Mouse (Mus musculus): ENCODE measurements around the gene Ldlrad3. TPM values are rescaled to one million over a fixed set of nuclear protein-coding genes. Genes with fewer than 3 reads are reported as not detected.

Ldlrad3 gene
- polyA plus RNA-seq, 1 experiment = 35.9 TPM

DNA sequence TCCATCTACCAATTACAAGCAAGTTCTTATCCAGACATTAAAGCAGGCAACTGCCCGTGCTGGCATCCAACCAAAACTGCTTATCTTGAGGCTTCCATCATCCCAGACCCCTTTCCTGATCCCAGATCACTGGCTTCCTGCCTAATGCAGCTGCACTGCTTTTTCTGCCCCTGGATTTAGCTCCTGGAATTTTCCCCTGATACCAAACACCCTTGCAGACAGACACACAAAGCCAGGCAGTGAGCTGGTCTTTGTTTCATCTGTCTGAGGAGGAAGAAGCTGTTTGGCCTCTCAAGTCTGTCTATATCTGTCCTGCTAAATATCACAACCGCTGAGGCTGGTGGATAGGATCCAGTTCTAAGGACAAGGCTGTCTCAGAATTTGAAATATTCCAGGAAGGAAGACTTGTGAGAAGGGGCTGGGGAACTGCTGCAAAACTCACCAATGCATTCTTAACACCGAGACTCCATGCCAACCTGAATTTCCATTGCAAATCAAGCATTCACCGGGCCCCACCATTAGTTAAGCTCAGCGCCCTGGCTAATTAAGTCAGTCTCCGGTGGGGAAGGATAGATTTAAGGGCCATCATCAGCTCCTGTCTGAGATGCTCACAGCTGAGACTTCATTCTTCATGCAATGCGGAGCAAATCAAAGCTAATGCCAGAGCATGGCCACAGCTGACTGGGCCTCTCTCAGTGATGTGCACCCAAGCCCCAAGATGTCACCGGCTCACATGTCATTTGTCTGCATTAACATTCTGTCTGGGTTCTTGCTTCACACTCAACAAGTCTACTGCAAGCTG is 183.0 kb downstream of the Ldlrad3 start:
- peaks cover 38% of the 10 kb centered on the region for H3K4me1 ChIP-seq (ENCODE audit: control insufficient read depth, insufficient read depth, low read length)
- TF ChIP-seq POLR2A (IDR thresholded peaks at IDR 0.05; ENCODE audit: borderline replicate concordance, low read depth, low read length) (no peak), CTCF (IDR thresholded peaks at IDR 0.05; ENCODE audit: low read depth, low read length) (no peak)
- no peak overlapping the region for H3K27ac ChIP-seq (ENCODE audit: insufficient read depth, low read depth, low read length)
- H3K4me3 ChIP-seq (ENCODE audit: insufficient read depth, low read length) = no peak overlapping the region

DNA sequence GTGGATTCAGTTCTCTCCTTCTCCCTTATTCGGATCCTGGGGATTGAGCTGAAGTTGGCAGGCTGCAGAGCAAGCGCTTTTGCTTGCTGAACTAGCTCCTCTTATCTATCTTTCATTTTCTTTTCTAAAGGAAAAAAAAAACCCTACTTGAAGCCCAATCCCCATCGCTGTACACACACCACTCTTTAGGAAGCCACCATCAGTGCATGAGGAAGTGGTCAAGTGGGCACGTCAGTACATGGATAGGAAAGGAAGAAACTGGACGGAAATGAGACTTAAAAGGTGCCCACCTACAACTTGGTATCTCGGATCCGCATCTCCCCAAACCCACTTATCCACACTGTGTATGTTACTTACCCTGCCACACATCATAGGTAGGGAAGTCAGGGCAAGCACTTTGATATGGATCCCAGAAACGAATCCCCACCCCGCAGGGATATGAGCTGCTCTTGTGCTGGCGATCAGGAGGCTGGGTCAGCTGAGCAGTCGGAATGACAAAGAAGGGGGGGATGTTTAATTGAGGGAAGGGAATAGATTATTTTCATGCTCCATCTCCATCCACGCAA is 183.7 kb downstream of the Ldlrad3 start:
- Histone ChIP-seq H3K27ac (ENCODE audit: insufficient read depth, low read depth, low read length) (no peak overlapping the region), H3K4me1 (ENCODE audit: control insufficient read depth, insufficient read depth, low read length) (peaks cover 34% of the 10 kb centered on the region), H3K4me3 (ENCODE audit: insufficient read depth, low read length) (no peak overlapping the region)
- no peak for TF ChIP-seq POLR2A (IDR thresholded peaks at IDR 0.05; ENCODE audit: borderline replicate concordance, low read depth, low read length)
- TF ChIP-seq CTCF (IDR thresholded peaks at IDR 0.05; ENCODE audit: low read depth, low read length) = no peak

DNA sequence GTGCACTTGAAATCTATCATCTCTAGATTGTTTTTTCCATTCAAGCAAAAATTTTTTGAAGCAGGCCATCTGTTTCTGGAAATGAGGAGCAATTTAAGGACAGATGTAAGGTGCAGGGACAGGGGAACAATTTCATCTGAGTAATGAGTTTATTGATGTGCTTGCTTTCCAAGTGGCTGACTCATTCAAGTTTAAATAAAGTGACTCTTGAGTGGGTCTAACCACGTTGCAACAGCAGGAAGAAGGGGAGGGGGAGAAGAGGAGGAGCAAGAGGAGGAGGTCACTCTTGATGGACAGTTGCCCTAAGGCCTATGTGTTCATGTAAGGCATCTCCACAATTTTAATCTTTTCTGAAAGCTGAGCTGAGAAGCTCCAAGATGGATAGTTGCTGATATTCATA is 184.5 kb downstream of the Ldlrad3 start:
- H3K27ac ChIP-seq (ENCODE audit: insufficient read depth, low read depth, low read length) = no peak overlapping the region
- TF ChIP-seq POLR2A (IDR thresholded peaks at IDR 0.05; ENCODE audit: borderline replicate concordance, low read depth, low read length) = no peak
- no peak for TF ChIP-seq CTCF (IDR thresholded peaks at IDR 0.05; ENCODE audit: low read depth, low read length)
- peaks cover 30% of the 10 kb centered on the region for H3K4me1 ChIP-seq (ENCODE audit: control insufficient read depth, insufficient read depth, low read length)
- no peak overlapping the region for H3K4me3 ChIP-seq (ENCODE audit: insufficient read depth, low read length)

DNA sequence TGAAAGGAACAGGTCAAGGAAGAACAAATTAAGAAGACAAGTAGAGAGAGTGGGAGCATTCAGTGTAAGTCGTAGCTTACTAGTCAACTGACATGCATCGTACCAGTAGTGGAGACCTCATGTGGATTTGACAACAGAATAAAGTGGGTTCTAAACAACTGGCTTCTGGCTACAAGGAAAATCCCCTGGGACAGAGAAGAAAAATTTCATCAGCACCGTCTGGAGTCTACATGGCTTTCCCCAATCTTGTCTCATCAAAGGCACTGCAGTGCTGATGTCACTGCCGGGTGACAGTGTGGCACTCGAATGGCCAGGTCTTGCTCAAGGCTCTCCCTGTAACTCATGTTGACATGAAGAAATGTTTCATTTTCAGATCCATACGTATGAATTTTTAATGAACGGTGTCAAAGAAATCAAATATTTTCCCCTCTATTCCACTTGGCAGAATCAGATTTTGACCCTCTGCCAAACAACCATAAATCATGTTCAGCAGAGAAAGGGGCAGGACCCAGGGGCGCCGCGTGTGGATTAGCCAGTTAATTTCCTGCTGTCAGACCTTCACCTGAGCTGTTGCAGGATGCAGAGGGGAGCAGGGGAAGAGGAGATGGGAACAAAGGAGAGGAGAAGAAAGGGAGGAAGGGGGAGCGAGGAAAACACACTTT is 187.1 kb downstream of the Ldlrad3 start:
- Histone ChIP-seq H3K4me3 (ENCODE audit: insufficient read depth, low read length) (no peak overlapping the region), H3K4me1 (ENCODE audit: control insufficient read depth, insufficient read depth, low read length) (peaks cover 20% of the 10 kb centered on the region), H3K27ac (ENCODE audit: insufficient read depth, low read depth, low read length) (no peak overlapping the region)
- no peak for TF ChIP-seq CTCF (IDR thresholded peaks at IDR 0.05; ENCODE audit: low read depth, low read length)
- no peak for TF ChIP-seq POLR2A (IDR thresholded peaks at IDR 0.05; ENCODE audit: borderline replicate concordance, low read depth, low read length)

DNA sequence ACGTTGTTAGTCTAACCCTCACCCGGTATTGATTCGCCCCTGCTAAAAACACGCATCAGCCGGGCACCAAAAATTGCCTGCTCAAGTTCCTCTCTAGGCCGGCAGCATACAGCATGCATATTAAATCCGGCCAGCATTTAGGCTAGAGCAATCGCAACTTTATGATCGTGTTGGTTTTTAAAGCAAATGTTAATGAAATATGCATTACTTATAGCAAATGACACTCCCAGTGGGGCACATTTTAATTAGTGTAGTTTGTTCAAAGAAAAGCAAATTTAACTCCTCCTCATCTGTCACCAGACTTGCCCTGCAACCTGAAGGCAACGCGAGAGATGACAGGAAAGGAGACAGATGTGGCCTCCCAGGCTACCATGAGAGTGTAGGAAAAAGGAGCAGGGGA is 189.2 kb downstream of the Ldlrad3 start:
- no peak for TF ChIP-seq CTCF (IDR thresholded peaks at IDR 0.05; ENCODE audit: low read depth, low read length)
- TF ChIP-seq POLR2A (IDR thresholded peaks at IDR 0.05; ENCODE audit: borderline replicate concordance, low read depth, low read length) = no peak
- Histone ChIP-seq H3K4me3 (ENCODE audit: insufficient read depth, low read length) (no peak overlapping the region), H3K4me1 (ENCODE audit: control insufficient read depth, insufficient read depth, low read length) (peaks cover 16% of the 10 kb centered on the region)

DNA sequence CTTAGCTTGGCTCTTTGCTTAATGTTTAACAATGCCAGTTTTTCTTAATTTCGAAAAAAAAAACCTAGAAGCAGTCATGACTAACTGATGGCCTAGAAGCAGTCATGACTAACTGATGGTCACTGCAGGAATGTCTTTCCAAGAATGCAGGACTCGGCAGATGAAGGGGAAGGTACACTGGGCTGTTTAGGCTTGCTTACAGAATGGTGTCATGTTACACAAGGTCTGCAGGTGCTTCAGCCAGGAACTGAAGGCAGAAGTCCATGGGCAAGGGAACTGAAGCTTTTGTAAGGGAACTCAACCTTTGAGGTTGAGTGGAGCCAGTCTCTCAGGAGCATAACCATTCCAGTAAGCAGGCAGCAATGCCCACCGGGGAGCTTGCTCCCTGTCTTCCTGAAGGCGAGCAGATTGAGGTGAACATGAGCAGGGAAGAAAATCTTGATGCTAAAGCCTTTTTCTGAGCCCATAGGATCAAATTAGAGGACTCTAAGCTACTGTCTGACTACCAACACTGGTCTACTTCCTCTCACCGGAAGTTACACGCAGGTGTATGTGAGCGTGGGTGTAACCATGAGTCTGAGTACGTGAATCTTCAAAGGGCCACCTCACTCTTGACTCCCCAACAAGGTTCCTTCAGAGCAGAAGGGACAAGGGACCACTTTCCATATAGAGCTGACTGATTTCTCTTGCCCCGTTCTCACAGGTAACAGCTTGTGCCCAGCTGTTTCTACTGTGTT is 193.4 kb downstream of the Ldlrad3 start:
- TF ChIP-seq CTCF (IDR thresholded peaks at IDR 0.05; ENCODE audit: low read depth, low read length) (no peak), POLR2A (IDR thresholded peaks at IDR 0.05; ENCODE audit: borderline replicate concordance, low read depth, low read length) (no peak)
- Histone ChIP-seq H3K27ac (ENCODE audit: insufficient read depth, low read depth, low read length) (no peak overlapping the region), H3K4me1 (ENCODE audit: control insufficient read depth, insufficient read depth, low read length) (peaks cover 29% of the 10 kb centered on the region), H3K4me3 (ENCODE audit: insufficient read depth, low read length) (no peak overlapping the region)

More for the DNA sequence above, 189.2 kb downstream of the Ldlrad3 start:
- H3K27ac ChIP-seq (ENCODE audit: insufficient read depth, low read depth, low read length) = no peak overlapping the region

DNA sequence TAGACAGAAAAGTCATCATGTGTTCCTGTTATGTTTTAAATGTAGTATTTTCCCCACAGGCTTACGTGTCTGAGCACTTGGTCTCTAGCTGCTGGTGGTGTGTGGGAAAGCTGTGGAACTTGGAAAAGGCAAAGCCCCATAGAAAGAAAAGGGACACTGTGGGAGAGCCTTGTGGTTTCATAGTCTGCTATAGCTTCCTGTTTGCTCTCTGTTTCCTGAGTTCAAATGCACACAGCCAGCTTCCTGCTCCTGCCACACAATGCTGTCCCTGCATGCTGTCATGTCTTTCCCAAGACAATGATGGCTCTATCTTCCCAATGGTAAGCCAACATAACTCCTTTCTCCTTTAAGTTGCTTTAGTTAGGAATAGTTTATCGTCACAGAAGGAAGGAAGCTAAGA is 194.5 kb downstream of the Ldlrad3 start:
- H3K4me3 ChIP-seq (ENCODE audit: insufficient read depth, low read length) = no peak overlapping the region
- no peak for TF ChIP-seq POLR2A (IDR thresholded peaks at IDR 0.05; ENCODE audit: borderline replicate concordance, low read depth, low read length)
- no peak for TF ChIP-seq CTCF (IDR thresholded peaks at IDR 0.05; ENCODE audit: low read depth, low read length)
- H3K27ac ChIP-seq (ENCODE audit: insufficient read depth, low read depth, low read length) = no peak overlapping the region

DNA sequence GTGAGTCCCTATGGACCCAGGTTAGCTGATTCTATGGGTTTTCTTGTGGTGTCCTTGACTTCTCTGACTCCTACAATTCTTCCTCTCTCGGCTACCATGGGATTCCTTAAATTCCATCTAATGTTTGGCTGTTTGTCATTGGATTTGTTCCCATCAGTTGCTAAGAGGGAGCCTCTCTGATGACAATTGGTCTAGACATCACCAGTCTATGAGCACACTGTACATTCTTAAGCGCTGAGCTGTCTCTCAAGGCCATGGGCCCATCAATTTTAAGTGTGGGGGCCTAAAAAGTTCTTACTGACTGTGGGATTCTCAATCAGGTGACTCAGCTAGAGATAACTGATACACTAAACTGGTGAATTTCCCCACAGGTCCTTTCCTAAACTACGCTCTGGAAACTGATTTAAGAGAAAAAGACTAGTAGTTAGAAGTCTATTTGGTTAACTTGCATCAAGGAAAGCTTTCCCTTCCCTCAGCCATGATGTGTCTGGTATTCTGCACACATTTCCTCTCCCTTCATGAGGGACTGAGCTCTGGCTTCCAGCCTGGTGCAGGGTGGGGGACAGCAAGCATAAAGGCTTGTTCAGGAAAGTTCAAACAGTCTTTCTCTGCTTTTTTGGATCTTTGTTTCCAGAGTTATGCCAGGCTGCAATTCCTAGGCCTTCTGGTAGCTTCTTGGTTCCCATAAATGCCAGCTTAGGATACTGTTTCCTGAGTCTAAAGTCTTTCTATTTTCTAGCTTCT is 199.7 kb downstream of the Ldlrad3 start:
- Histone ChIP-seq H3K4me1 (ENCODE audit: control insufficient read depth, insufficient read depth, low read length) (peaks cover 33% of the 10 kb centered on the region), H3K4me3 (ENCODE audit: insufficient read depth, low read length) (no peak overlapping the region), H3K27ac (ENCODE audit: insufficient read depth, low read depth, low read length) (no peak overlapping the region)
- TF ChIP-seq CTCF (IDR thresholded peaks at IDR 0.05; ENCODE audit: low read depth, low read length) (no peak), POLR2A (IDR thresholded peaks at IDR 0.05; ENCODE audit: borderline replicate concordance, low read depth, low read length) (no peak)

More for the DNA sequence above, 194.5 kb downstream of the Ldlrad3 start:
- peaks cover 29% of the 10 kb centered on the region for H3K4me1 ChIP-seq (ENCODE audit: control insufficient read depth, insufficient read depth, low read length)
